Mouse (Mus musculus) ZHBTc4 (cell line): ENCODE data around the gene Rpl28.

Experiments
- DNase-seq: peaks from one replicate; pipeline ENCODE4 v3.0.0-alpha.2; 2011; ENCODE audit warnings: low read depth, low spot score

Rpl28 gene

GRCm38 (mm10) chr7:4835631-4836327 lies 43.1 kb downstream of the Rpl28 start:
- peak; percentile 72 for DNase-seq

GRCm38 (mm10) chr7:4836351-4836792 lies 43.7 kb downstream of the Rpl28 start:
- DNase-seq: peak; percentile 92

GRCm38 (mm10) chr7:4837639-4838038 lies 45.0 kb downstream of the Rpl28 start:
- no peak for DNase-seq

- DNase-seq: no peak
Measured at GRCm38 (mm10) chr7:4842077-4842476, 49.4 kb downstream of the Rpl28 start.

- DNase-seq: peak; percentile 90
Measured at GRCm38 (mm10) chr7:4842634-4843131, 50.0 kb downstream of the Rpl28 start.

- DNase-seq: peak; percentile 64
Measured at GRCm38 (mm10) chr7:4843604-4844244, 51.0 kb downstream of the Rpl28 start.

- DNase-seq: no peak
Measured at GRCm38 (mm10) chr7:4844245-4844916, 51.7 kb downstream of the Rpl28 start, which contains the start of gene Shisa7. Shisa7 (minus strand) TSS chr7:4844696.
